ENCODE assay signal across 24 mouse cellular contexts in genomic region chr15:93340630-93341379, GRCm38 (mm10). TPM values are rescaled to one million over a fixed set of nuclear protein-coding genes. Genes with fewer than 3 reads are reported as not detected.
A peak's percentile ranks its signal among the peaks of the same experiment; 100 is the strongest.
DNase-seq lines count a peak whose midpoint lies in the region; ATAC-seq and TF ChIP-seq lines count a peak whose summit lies in the region.
"Had no signal": no experiment of that assay in that cellular context is flagged by ENCODE, and none has a peak within 500 bp of the region (broad histone marks: within the 10 kb centered on the region; RNA-seq: fewer than 3 reads in every experiment).

No protein-coding gene starts in this region.

- peak; percentile 58 for DNase-seq in 3T3-L1 (ENCODE audit: low read depth, low spot score)
- peak; percentile 71 for DNase-seq in fat pad, adult 2 months (ENCODE audit: extremely low read depth, low read depth, low spot score)
- no peak for DNase-seq in kidney, postnatal 25 days
- no peak for DNase-seq in frontal cortex, postnatal 14 days (ENCODE audit: low spot score in 2 of 2)
- no peak for DNase-seq in cerebellum, adult 11 months
- DNase-seq: adrenal gland, postnatal 36 days; cerebellum, adult 9-10 months; heart, postnatal 14 days; kidney, adult 9 months; kidney, postnatal 36 days; lung, embryonic 14.5 days; thymus, postnatal 4 days had no signal

- TF ChIP-seq CTCF in C2C12 (IDR thresholded peaks at IDR 0.05; ENCODE audit: control insufficient read depth, insufficient read depth, insufficient read length): no peak

- H3ac ChIP-seq in C2C12 (ENCODE audit: control insufficient read depth, insufficient read length, low read depth): no peak overlapping the region

- peak; percentile 84 for ATAC-seq in monocyte, adult 5-6 weeks (replicated peaks; ENCODE audit: insufficient number of reproducible peaks, low FRiP score, low TSS enrichment, poor library complexity, severe bottlenecking)
- ATAC-seq: CD4-positive, CD25-positive, alpha-beta regulatory T cell, adult 4 months; forebrain, embryonic 15.5 days; inflammation-experienced regulatory T-cells, adult 6 months; midbrain, embryonic 16.5 days had no signal

- no peaks in the 10 kb centered on the region for H3K27me3 ChIP-seq in C2C12 (ENCODE audit: control insufficient read depth, insufficient read depth, insufficient read length)
- H3K27me3 ChIP-seq: embryonic facial prominence, embryonic 12.5 days; forebrain, embryonic 15.5 days; heart, embryonic 12.5 days; hindbrain, embryonic 12.5 days; neural tube, embryonic 12.5 days had no signal

- no peaks in the 10 kb centered on the region for H3K79me3 ChIP-seq in C2C12 (ENCODE audit: low read depth)

- H3K79me2 ChIP-seq in C2C12 (ENCODE audit: control insufficient read depth, insufficient read depth): peaks cover 7% of the 10 kb centered on the region

- no peaks in the 10 kb centered on the region for H3K36me3 ChIP-seq in C2C12 (ENCODE audit: control insufficient read depth, insufficient read depth)
- H3K36me3 ChIP-seq: embryonic facial prominence, embryonic 12.5 days; forebrain, embryonic 15.5 days; heart, embryonic 12.5 days; hindbrain, embryonic 12.5 days; limb, embryonic 10.5 days; neural tube, embryonic 12.5 days had no signal

- H3K4me3 ChIP-seq in C2C12 (ENCODE audit: insufficient read depth, poor library complexity, severe bottlenecking): no peak overlapping the region
- H3K4me3 ChIP-seq: embryonic facial prominence, embryonic 12.5 days; erythroblast, embryonic 14.5 days; forebrain, embryonic 15.5 days; heart, embryonic 12.5 days; hindbrain, embryonic 12.5 days; limb, embryonic 10.5 days; neural tube, embryonic 12.5 days had no signal

TF ChIP-seq in C2C12, 6 proteins besides CTCF, POLR2A, EP300 and RAD21:
- TF ChIP-seq FOSL1 (IDR thresholded peaks at IDR 0.05; ENCODE audit: insufficient read depth, low read length, poor library complexity, severe bottlenecking) (no peak), CEBPB (IDR thresholded peaks at IDR 0.05; ENCODE audit: low read depth) (peak; percentile 60)

RNA-seq across cellular contexts. Expression of gene Yaf2, which starts 4.1 kb away (rescaled TPM):
- 39.3 TPM for polyA plus RNA-seq in C2C12 (2012; fragmentation: generic; extraction: Trizol)
- total RNA-seq in monocyte, adult 5-6 weeks (2017): 19.9 to 26.2 TPM (median 21.2 TPM) in 3 replicates

RNA-seq across cellular contexts. Expression of gene Zcrb1, which starts 57.3 kb away (rescaled TPM):
- 95.4 TPM for polyA plus RNA-seq in C2C12 (2012; fragmentation: generic; extraction: Trizol)
- total RNA-seq in monocyte, adult 5-6 weeks (2017): 121 to 168 TPM (median 162 TPM) in 3 replicates

RNA-seq across cellular contexts. Expression of gene Pphln1, which starts 57.3 kb away (rescaled TPM):
- polyA plus RNA-seq in C2C12 (2012; fragmentation: generic; extraction: Trizol): 28.2 TPM
- total RNA-seq in monocyte, adult 5-6 weeks (2017): 27.4 to 32.4 TPM (median 29.0 TPM) in 3 replicates

Comparison
In these comparisons a context has a peak if more than half of its experiments do, and no peak if none do; other contexts are left out.
1. DNase-seq: peak in 3T3-L1 (single experiment) and fat pad, adult 2 months (single experiment); none in kidney, postnatal 25 days (0 of 2), frontal cortex, postnatal 14 days (0 of 2) and cerebellum, adult 11 months (single experiment).